ENCODE assay signal across 9 mouse cellular contexts in genomic region chr7:141143112-141143511, GRCm38 (mm10). TPM values are rescaled to one million over a fixed set of nuclear protein-coding genes. Genes with fewer than 3 reads are reported as not detected.
A peak's percentile ranks its signal among the peaks of the same experiment; 100 is the strongest.
DNase-seq lines count a peak whose midpoint lies in the region; ATAC-seq lines count a peak whose summit lies in the region.
"Had no signal": no experiment of that assay in that cellular context is flagged by ENCODE, and none has a peak within 500 bp of the region (broad histone marks: within the 10 kb centered on the region; RNA-seq: fewer than 3 reads in every experiment).

No protein-coding gene starts in this region.

- peaks cover 97% of the 10 kb centered on the region for H3K4me1 ChIP-seq in erythroblast, embryonic 14.5 days (ENCODE audit: control insufficient read depth)
- H3K4me1 ChIP-seq: neural tube, embryonic 12.5 days had no signal

- peaks cover 100% of the 10 kb centered on the region for H3K36me3 ChIP-seq in erythroblast, embryonic 14.5 days (ENCODE audit: control insufficient read depth)

- peak overlapping the region; percentile 5 for H3K4me3 ChIP-seq in erythroblast, embryonic 14.5 days (replicated peaks)
- H3K4me3 ChIP-seq: neural tube, embryonic 12.5 days had no signal

- no peaks in the 10 kb centered on the region for H3K27me3 ChIP-seq in erythroblast, embryonic 14.5 days (ENCODE audit: control insufficient read depth)
- H3K27me3 ChIP-seq: neural tube, embryonic 12.5 days had no signal

- no peaks in the 10 kb centered on the region for H3K9me3 ChIP-seq in erythroblast, embryonic 14.5 days (ENCODE audit: control insufficient read depth, low read length)
- H3K9me3 ChIP-seq: neural tube, embryonic 12.5 days had no signal

- ATAC-seq in cerebellum, adult (ENCODE audit: insufficient number of reproducible peaks, low FRiP score, low TSS enrichment), result no peak

- peak; percentile 52 for DNase-seq in cerebellum, adult 9-11 months
- peak; percentile 16 for DNase-seq in right cerebral cortex, postnatal 4 days
- no peak for DNase-seq in right cerebral cortex, adult 2 months (ENCODE audit: low spot score in 2 of 2)
- DNase-seq in lung, postnatal 14 days, result peak; percentile 54
- peak; percentile 64 for DNase-seq in thymus, postnatal 0 days (ENCODE audit: low spot score)
- DNase-seq in urinary bladder, postnatal 14 days (ENCODE audit: low spot score), result no peak

RNA-seq across cellular contexts. Expression of gene Ptdss2, which starts 20.9 kb away (rescaled TPM):
- polyA plus RNA-seq in erythroblast, embryonic 14.5 days (2012), result 148 and 156 TPM in 2 replicates
- 25.5 and 28.8 TPM in 2 replicates for polyA plus RNA-seq in thymus, postnatal 0 days (2015; fragmentation: Nextera tagmentation; extraction: Ambion mirVana)

RNA-seq across cellular contexts. Expression of gene Ano9, which starts 25.5 kb away (rescaled TPM):
- not detected in 2 replicates for polyA plus RNA-seq in erythroblast, embryonic 14.5 days (2012)
- 0.18 and 0.33 TPM in 2 replicates for polyA plus RNA-seq in thymus, postnatal 0 days (2015; fragmentation: Nextera tagmentation; extraction: Ambion mirVana)
- polyA plus RNA-seq: neural tube, embryonic 12.5 days had no signal

RNA-seq across cellular contexts. Expression of gene Rnh1, which starts 29.5 kb away (rescaled TPM):
- polyA plus RNA-seq in erythroblast, embryonic 14.5 days (2012), result 0.48 and 1.5 TPM in 2 replicates
- 71.2 and 72.2 TPM in 2 replicates for polyA plus RNA-seq in thymus, postnatal 0 days (2015; fragmentation: Nextera tagmentation; extraction: Ambion mirVana)

RNA-seq across cellular contexts. Expression of gene Sigirr, which starts 42.7 kb away (rescaled TPM):
- 0.16 and 0.19 TPM in 2 replicates for polyA plus RNA-seq in erythroblast, embryonic 14.5 days (2012)
- 45.9 and 51.9 TPM in 2 replicates for polyA plus RNA-seq in thymus, postnatal 0 days (2015; fragmentation: Nextera tagmentation; extraction: Ambion mirVana)

RNA-seq across cellular contexts. Expression of gene Hras, which starts 50.7 kb away (rescaled TPM):
- polyA plus RNA-seq in erythroblast, embryonic 14.5 days (2012), result 34.0 and 43.9 TPM in 2 replicates
- polyA plus RNA-seq in thymus, postnatal 0 days (2015; fragmentation: Nextera tagmentation; extraction: Ambion mirVana), result 58.8 and 66.5 TPM in 2 replicates

Comparison
In these comparisons a context has a peak if more than half of its experiments do, and no peak if none do; other contexts are left out.
1. DNase-seq: peak in cerebellum, adult 9-11 months (single experiment), right cerebral cortex, postnatal 4 days (single experiment), lung, postnatal 14 days (single experiment) and thymus, postnatal 0 days (single experiment); none in right cerebral cortex, adult 2 months (0 of 2) and urinary bladder, postnatal 14 days (single experiment).
2. RNA of gene Rnh1, which starts 29.5 kb away (polyA plus RNA-seq): 71.2 to 72.2 TPM in thymus, postnatal 0 days; 0.48 to 1.5 TPM in erythroblast, embryonic 14.5 days; every median in the first group is over 10 times any median in the second.